Mouse (Mus musculus): ENCODE measurements at regions not wholly inside any gene's neighbourhood (a gene's known extent, or its start where the extent isn't known, plus 50 kb on each side); places are given as distances from the start of the nearest gene placed in this dataset.

DNA sequence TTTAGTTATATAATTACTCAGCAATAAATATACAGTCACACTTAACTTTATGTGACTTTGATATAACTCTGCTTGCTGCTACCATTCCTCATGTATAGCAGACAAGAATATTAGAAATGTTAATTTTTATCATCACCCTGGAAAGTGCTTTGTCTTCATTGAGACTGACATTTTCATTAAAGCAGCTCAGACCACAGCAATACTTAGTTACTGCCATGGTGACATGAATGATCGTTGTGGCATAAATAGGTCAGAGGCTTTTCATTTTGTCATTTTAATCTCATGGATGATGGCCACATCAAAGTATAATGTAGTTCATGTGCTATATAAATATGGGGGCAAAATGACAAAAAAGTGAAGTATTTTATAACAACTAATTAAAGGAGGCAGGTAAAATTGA is 498.1 kb downstream of the Slc22a22 start:
- no peak for DNase-seq (ENCODE audit: low spot score)

DNA sequence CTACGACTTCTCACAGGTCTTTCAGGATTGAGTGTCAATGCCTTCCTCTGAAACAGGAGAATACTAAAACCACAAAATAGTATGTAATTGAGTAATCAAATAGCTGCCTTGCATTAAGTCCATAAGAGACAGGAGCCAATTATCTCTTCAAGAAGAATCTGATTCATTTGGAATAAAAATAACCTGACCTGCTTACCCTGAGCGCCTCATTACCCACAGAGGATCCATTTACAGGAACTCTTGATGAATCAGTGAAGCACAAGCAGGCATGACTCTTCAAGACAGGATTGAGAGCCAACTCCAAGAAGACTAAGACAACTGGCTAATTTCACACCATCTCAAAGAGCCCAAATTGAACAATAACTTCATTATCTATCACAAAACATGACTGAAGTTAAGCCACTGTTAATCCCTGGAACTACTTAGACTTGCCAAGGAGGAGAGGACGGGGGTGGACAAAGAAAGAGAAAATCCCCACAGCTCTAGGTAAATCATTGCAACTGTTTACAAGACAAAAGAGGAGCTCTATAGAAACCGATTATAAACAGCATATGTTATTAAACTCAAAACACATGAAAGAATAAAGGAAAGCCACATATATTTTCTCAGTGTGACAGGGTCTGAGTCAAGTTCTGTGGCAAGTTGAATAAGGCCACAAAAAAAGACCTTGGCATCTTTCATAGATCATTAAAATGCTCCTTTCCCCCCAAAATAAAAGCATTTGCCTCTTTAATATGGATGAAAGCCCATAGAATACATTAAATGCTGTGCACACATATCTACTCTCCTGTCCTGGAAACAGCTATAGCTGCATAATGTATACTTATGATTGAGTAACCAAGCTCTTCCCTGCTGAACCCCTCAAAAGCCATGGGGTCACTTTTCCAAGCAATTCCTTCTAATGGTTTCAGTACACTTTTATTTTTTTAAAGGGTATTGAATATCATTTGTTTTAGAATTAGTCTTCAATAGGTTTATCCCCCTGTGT is 501.7 kb downstream of the Slc22a22 start:
- DNase-seq (ENCODE audit: low spot score) = no peak

DNA sequence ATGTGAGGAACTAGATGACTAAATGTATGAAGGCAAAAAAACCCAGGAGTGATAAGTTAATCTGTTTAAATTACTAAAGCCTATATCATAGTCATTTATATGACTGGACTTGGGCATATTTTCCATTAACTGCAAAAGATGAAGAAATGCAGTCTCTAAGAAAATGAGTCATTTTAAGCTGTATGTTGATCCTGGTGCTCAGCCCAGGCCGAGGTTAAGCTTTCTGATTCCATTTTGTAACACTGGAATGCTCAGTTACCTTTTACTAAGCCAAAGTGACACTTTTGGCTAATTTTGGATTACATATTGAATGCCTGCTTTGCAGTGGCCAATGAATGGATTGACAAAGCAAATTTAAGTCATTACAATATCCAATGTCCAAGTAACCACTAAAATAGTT is 507.3 kb downstream of the Slc22a22 start:
- no peak for DNase-seq (ENCODE audit: low spot score)

- DNase-seq (ENCODE audit: low spot score) = no peak
These were observed 521.1 kb downstream of the Slc22a22 start for GRCm38 (mm10) chr15:56956356-56956755.

- no peak for DNase-seq (ENCODE audit: low spot score)
These were observed 525.2 kb downstream of the Slc22a22 start for GRCm38 (mm10) chr15:56952176-56952575.

GRCm38 (mm10) chr15:56950824-56951223 is 526.6 kb downstream of the Slc22a22 start:
- no peak for DNase-seq (ENCODE audit: low spot score)

DNA sequence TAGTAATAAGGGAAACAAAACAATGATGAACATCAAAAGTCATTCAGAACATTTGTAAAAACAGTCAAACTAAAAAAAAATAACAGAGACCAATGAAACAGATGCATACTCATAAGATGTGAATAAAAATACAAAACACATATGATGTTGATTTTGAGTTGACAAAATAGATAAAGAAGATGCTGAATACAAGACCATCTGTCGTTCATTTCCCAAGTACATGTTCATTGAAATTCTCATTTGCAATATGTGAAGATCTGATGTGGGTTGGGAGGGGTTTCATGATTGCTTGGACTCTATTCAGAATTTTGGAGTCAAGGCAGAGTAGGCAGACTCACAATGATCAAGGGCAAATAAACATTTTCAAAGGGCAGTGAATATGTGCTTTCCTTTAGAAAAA is 536.5 kb downstream of the Slc22a22 start:
- no peak for DNase-seq (ENCODE audit: low spot score)

GRCm38 (mm10) chr15:56896553-56896952 is 580.9 kb downstream of the Slc22a22 start:
- no peak for DNase-seq (ENCODE audit: low spot score)

DNA sequence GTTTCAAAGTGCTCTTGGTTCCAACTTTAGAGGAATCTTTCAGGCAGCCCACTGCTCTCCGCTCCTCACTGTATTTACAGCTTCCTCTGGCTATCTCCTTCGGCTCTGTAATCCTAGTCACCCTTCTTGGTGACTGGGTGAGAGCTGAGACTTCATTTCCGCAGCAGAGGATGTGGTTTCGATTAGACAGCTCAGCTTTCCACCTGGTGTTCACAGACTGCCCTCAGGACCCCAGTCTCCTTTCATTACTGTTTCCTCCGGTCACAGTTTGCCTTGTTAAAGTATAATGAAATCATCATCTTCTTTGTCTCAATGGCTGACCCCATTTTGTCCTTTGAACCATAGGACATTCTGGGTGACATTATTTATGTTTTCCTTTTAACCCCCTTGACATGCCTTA is 595.9 kb downstream of the Slc22a22 start:
- DNase-seq (ENCODE audit: low spot score) = no peak

DNA sequence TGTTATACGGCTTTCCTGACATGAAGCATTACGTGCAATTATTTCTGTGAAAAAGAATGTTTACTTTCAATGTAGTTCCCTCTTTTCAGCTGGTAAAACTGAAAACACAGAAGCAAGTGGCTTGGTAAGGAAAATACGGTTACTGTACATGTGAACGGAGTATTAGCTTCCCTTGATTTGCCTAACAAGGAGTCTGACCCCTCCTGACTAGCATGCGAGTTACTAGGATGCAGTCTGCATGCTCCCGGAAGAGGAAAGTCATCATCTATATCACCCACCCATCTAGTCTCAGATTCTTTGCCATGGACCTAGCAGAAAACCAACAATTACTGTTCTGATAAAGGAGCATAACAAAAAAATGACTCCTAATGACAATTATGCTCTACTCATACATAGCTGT is 611.5 kb downstream of the Slc22a22 start:
- DNase-seq (ENCODE audit: low spot score) = no peak

DNA sequence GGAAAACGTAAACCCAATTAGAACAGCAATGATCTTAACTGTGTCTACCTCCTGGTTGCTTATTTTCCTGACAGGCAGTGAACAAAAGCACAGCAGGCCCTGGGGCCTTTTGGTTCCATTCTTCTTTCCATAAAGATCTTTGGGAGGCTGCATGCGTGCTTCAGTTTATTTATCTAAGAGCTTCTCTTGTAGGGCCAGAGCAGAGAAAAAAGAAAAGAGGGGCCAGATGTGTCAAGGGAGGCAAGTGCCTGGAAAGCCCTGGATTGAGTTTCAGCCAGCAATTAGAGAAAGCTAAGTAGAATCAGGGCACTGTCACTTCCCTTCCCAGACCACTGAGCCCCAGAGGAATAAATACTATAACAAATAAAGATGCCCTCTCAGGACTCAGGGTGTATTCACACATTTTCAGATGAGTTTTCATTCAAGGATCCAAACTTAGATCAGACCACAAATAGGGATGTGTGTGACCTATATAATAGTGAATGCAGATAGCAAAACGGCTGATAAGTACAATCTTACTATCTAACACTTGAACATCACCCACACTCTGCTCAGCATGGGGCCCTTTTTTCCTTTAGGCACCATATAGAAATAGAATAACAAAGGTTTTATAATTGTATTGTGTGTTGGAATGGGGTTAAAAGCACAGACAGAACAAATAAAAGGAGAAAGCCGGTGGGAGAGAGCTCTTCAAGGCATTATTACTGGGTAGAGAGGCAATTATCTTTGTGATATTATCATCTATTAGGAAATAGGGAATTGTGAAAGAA is 612.2 kb downstream of the Slc22a22 start:
- DNase-seq (ENCODE audit: low spot score) = no peak

DNA sequence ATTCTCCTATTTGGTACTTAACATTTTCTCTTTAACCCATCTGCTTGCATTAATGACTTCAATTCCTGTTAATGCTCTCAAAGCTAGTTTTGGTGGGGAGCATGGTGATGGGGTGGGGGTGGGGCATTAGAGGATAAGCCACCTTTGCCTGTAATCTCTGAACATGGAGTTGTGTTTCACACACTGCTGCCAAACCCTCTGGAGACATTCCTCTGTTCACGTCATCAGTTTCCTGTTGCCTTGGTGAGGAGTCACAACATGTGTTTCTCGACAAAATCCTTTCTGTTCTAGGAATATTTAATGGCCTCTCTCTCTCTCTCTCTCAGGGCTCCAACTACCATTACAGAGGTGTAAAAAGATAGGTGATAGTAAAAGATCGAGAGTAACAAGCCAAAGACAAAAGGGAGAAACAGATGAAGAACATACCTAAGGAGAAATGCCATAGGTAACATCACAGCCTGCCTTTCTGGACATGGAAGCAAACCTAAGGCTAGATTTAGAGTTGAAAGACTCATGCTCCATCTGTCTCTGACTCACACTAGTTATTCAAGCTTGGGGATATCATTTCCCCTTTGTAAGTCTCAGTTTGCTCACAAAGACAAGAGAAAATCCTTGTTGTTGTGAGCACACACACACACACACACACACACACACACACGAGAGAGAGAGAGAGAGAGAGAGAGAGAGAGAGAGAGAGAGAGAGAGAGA is 618.6 kb downstream of the Slc22a22 start:
- DNase-seq (ENCODE audit: low spot score) = no peak

DNA sequence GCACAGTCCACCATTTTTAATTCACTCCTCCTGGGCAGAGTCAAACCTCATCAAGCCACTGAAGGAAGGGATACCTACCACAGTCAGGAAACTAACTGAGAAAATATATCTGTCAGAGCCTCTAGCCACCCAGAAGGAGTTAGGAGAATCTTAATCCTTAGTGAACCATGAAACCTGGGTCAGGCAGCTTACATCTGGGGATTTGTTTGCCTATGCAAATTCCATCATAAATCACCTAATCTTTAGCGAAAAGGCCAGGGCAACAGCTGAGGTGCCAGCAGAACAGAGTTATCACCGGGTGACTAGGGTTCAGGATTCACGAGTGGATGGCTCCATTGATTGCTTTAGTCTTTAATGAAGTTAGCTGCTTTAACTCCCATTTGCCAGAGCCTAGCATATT is 619.3 kb downstream of the Slc22a22 start:
- DNase-seq (ENCODE audit: low spot score) = no peak

GRCm38 (mm10) chr15:56856057-56856456 is 621.4 kb downstream of the Slc22a22 start:
- DNase-seq (ENCODE audit: low spot score) = peak; percentile 45

- no peak for DNase-seq (ENCODE audit: low spot score)
These were observed 624.3 kb downstream of the Slc22a22 start for GRCm38 (mm10) chr15:56853106-56853505.

- DNase-seq (ENCODE audit: low spot score) = no peak
These were observed 629.8 kb downstream of the Slc22a22 start for GRCm38 (mm10) chr15:56847469-56848128.

- no peak for DNase-seq (ENCODE audit: low spot score)
These were observed 632.9 kb downstream of the Slc22a22 start for GRCm38 (mm10) chr15:56844574-56844973.

DNA sequence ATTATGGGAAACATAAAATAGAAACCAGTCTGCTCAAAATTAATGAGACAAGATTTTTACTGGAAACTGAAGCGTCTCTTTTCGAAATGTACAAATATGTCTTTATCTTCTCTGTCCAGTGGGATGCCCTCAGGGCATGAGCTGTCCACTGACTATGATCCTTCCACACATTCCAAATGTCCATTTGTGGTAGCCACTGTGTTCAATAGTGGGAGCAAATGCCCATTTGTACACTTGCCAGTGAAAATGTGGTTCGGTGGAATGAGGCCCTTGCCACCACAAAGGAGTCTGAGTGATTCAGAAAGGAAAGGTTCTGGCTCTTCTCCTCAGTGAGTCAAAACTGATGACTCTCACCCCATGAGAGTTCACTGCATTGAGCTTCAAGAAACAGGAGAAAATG is 635.9 kb downstream of the Slc22a22 start:
- DNase-seq (ENCODE audit: low spot score) = no peak

DNA sequence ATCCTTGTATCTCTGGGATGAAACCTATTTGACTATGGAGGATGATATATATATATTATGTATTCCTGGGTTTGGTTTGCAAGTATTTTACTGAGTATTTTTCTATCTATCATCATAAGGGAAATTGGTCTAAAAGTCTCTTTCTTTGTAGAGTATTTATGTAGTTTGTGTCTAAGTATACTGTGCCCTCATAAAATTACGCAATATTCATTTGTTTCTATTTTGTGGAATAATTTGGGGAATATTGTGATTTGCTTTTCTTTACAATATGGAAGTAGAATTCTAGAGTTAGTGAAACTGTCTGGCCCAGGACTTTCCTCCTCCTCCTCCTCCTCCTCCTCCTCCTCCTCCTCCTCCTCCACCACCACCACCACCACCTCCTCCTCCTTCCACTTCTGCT is 640.1 kb downstream of the Slc22a22 start:
- no peak for DNase-seq (ENCODE audit: low spot score)

- no peak for DNase-seq (ENCODE audit: low spot score)
These were observed 642.8 kb downstream of the Slc22a22 start for GRCm38 (mm10) chr15:56834621-56835020.

DNA sequence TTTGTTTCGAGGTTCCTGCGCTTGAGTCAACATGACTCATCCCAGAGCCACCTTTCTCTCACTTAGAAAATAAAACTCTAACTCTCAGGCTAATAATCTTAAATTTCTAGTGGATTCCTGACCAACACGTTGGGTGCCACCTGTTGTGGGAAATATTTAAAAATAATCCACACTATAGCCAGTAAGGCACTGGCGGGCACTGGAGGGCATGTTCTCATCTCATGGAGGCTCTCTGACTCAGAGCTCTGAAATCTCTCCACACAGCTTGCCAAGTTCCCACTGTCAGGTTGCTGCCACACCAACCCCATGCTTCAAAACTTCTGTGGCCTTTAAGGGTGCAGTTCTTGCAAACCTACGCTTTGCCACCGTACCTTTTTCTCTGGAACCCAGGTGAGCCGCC is 644.8 kb downstream of the Slc22a22 start:
- DNase-seq (ENCODE audit: low spot score) = no peak
